Mouse (Mus musculus) ES-Bruce4 (cell line): ENCODE data around the gene Cyp4f14.

Experiments
- CTCF ChIP-seq: IDR thresholded peaks from one replicate; pipeline ENCODE4 v1.8.1; 2011; ENCODE audit warnings: low read depth, low read length
- POLR2A ChIP-seq: IDR thresholded peaks from one replicate; pipeline ENCODE4 v1.8.1; 2011; ENCODE audit warnings: low read length; ENCODE audit not compliant: insufficient read depth

GRCm38 (mm10) chr17:32872696-32873095 lies 44.4 kb downstream of the Cyp4f14 start:
- TF ChIP-seq CTCF, result no peak
- no peak for TF ChIP-seq POLR2A
